Mouse (Mus musculus): ENCODE results near the gene Rpl24.
"Not testable (repeated sequence)": the region's sequence is repeated elsewhere in the genome, so short reads cannot be mapped to it uniquely, and the experiment has no call there.

Rpl24 gene

GRCm38 (mm10) chr16:55966212-55966871 lies at the start of gene Rpl24:
Rpl24 (plus strand) TSS chr16:55966275.
- peak; percentile 98 for DNase-seq

DNA sequence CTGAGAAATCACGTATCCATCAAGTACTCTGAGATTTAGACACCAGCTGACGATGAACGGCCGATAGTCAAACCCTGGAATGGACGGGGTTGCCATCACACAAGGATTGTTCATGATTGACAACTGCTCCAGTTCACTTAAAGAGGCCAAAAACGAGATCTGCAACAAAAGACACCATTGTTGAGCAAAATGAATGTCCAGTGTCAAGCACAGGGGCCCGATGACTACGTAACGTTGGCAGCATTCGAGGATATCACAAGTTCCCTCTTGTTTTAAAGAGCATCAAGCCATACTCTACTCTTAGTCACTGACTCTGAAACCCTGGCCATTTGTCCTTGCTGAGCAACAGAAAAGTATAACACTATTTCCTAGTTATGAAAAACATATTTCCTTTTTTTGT lies 44.0 kb upstream of the Rpl24 start:
- DNase-seq, result no peak

- no peak for DNase-seq
Measured at GRCm38 (mm10) chr16:55924010-55924409, 42.1 kb upstream of the Rpl24 start.

GRCm38 (mm10) chr16:55933681-55934343 lies 32.3 kb upstream of the Rpl24 start:
- DNase-seq, result peak; percentile 61

DNA sequence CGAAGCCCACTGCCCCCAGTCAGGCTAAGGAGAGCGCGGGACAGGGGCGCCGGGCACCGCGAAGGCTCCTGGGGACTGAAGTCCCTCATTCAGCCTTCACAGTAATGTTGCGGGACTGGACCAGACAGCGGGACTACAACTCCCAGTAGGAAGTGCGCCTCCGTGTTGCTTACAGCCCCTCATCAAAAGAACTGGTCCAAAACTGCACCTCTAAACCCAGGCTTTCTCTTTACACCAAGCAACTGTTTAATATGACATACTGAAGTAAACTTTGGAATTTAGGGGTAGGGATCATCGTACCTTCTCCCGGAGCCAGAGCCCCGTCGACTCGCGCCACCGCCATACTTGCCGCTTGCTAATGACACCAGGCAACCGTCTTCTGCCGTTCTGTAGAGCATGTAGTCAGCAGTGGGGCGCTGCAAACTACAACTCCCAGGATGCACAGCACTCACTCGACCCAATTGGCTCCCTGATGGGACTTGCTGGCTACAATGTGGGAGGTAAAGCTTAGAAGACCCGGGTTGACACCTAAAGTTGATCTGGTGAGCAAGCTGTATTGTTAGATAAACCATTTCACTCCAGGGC lies 31.5 kb upstream of the Rpl24 start, which contains the start of gene Cep97:
TSS of gene Cep97 (minus strand) at position 403 of the 585 bp plus-strand sequence.
- DNase-seq, result peak; percentile 92

DNA sequence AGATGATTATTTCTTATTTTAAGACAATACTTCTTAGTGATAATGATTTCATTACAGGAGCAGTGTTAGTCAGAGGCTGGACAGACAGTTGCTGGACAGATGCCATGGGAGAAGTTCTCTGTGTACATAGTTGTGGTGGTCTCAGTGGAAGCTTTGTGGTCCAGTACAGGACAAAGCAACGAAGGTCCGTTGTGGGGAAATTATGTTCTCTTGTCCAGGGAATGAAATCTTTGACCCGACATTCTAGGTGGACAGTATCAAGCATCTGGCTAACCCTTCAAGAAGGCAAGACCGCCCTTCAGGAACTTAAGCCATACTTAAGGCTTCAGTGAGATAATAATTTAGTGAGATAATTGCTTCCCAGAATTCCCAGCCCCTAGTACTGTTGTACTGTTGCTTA lies 27.3 kb upstream of the Rpl24 start:
- no peak for DNase-seq

GRCm38 (mm10) chr16:55939703-55940102 lies 26.4 kb upstream of the Rpl24 start:
- peak; percentile 20 for DNase-seq

GRCm38 (mm10) chr16:55940781-55941180 lies 25.3 kb upstream of the Rpl24 start:
- no peak for DNase-seq

DNA sequence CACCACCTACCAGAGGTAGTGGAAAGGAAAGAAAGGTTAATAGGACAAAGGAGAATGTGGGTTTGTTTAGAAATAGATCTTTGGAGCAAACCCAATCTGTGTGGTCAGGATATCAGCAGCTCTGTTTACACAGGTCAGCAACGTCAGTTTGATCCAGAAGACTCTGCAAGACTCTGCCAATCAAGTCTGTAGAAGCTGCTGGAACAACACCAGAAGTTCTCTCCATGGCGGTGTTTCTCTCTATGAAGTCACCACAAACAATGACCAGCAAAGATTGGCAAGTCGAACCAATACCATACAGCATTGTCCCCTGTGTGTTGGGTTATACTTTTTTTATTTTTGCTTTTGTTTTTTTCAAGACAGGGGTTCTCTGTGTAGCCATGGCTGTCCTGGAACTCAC lies 18.8 kb upstream of the Rpl24 start:
- no peak for DNase-seq

DNA sequence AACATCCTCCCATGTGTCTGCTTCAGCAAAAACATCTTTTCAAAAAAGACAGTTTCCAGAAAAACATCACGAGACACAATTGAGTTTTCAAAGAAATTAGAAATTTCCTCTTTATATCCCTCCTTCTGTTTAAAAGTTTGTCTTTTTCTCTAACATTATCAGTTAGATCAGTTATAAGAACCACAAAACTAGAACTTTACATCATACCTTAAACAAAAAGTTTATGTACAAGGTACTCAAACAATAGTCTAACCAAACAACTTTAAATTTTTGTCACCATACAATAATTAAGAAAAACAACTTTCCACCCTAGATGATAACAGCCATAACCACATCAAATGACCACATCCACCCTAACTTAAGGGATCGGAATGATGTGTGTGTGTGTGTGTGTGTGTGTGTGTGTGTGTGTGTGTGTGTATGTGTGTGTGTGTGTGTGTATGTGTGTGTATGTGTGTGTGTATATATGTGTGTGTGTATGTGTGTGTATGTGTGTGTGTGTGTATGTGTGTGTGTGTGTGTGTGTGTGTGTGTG lies 18.1 kb upstream of the Rpl24 start:
- not testable (repeated sequence) for DNase-seq

- DNase-seq, result peak; percentile 51
Measured at GRCm38 (mm10) chr16:55948963-55949362, 17.1 kb upstream of the Rpl24 start.

- DNase-seq, result no peak
Measured at GRCm38 (mm10) chr16:55950462-55950861, 15.6 kb upstream of the Rpl24 start.

- DNase-seq, result peak; percentile 85
Measured at GRCm38 (mm10) chr16:55950946-55951678, 15.0 kb upstream of the Rpl24 start.

- DNase-seq, result no peak
Measured at GRCm38 (mm10) chr16:55951679-55952327, 14.3 kb upstream of the Rpl24 start.

GRCm38 (mm10) chr16:55952771-55953170 lies 13.3 kb upstream of the Rpl24 start:
- no peak for DNase-seq

DNA sequence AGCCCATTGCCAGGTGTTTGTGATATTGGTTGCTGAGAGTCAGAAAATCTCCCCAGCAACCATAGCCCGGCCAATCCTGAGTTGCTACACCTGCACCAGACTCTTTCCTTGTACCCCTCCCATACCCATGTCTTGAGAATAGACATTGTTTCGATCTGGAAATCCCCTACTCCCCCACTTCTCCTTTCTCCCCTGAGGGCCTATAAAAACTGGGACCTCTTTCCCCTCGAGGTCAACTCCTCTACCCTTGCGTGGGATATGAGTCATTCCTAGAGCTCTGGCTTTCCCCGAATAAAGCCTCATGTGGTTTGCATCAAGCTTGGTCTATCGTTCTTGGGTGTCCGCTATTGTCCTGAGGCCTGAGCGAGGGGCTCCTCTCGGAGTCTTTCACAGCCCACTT lies 11.9 kb upstream of the Rpl24 start:
- not testable (repeated sequence) for DNase-seq

GRCm38 (mm10) chr16:55963068-55963467 lies 3.0 kb upstream of the Rpl24 start:
- not testable (repeated sequence) for DNase-seq

GRCm38 (mm10) chr16:55964126-55964949 lies 1.7 kb upstream of the Rpl24 start:
- peak; percentile 55 for DNase-seq

GRCm38 (mm10) chr16:55967221-55967620 lies 1.1 kb downstream of the Rpl24 start:
- DNase-seq, result no peak

DNA sequence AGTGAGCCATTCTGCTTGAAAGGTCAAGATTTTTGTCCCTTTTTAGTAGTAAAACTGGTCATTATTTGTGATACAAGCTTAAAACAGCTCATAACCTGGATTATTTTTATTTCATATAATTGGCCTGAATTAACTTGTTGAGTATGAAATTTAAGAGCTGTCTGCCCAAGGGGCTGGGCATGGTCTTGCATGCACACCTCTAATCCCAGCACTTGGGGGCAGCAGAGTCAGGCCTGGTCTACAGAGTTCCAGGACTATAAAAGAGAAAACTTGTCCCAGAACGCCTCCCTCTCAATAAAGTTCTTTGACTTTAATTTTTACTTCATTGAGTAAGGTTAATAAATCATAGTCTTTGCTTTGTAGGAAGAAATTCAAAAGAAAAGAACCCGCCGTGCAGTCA lies 3.1 kb downstream of the Rpl24 start:
- DNase-seq, result peak; percentile 65

GRCm38 (mm10) chr16:55970416-55970815 lies 4.3 kb downstream of the Rpl24 start:
- DNase-seq, result no peak

All from kidney, postnatal 10 days (tissue).